Mouse (Mus musculus): ENCODE measurements at regions not wholly inside any gene's neighbourhood (a gene's known extent, or its start where the extent isn't known, plus 50 kb on each side); places are given as distances from the start of the nearest gene placed in this dataset.

DNA sequence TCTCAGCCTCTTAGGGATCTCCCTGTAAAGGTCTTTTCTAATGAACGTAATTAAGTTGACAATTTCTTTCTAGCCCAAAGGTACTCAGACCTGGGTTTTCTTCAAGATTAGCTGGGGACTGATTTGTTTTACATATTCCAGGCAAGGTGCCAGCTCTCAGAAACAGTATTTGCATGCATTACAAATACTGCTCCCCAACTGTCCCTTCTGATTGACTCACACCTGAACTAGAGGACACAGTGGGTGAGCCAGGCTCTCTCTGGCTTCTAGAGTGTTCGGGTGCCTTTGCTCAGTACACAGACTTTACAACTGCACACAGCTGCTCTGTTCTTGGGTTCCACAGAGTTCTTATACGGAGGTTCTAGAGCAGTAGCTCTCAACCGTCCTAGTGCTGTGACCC is 81.1 kb upstream of the Arl4c start:
- H3K27ac ChIP-seq (ENCODE audit: low read length) = no peak overlapping the region
- no peak overlapping the region for H3K4me2 ChIP-seq (ENCODE audit: low read depth, low read length)
- no peak for ATAC-seq
- 76% methylated on average over 4 of the region's 4 CpGs for whole genome bisulfite sequencing
- H3K9me3 ChIP-seq (ENCODE audit: control insufficient read depth, low read length) = no peaks in the 10 kb centered on the region
- H3K4me3 ChIP-seq (ENCODE audit: low read length) = no peak overlapping the region
- H3K4me1 ChIP-seq (ENCODE audit: control insufficient read depth, insufficient read depth, low read length) = 0 out of 2 replicates have a peak, but pooled peaks cover 4% of the 10 kb centered on the region
- no peaks in the 10 kb centered on the region for H3K36me3 ChIP-seq (ENCODE audit: control insufficient read depth, insufficient read depth, low read length)
- no peak overlapping the region for H3K9ac ChIP-seq (ENCODE audit: low read depth, low read length)
- no peaks in the 10 kb centered on the region for H3K27me3 ChIP-seq (replicated peaks; ENCODE audit: control insufficient read depth, insufficient read depth, low read length)

DNA sequence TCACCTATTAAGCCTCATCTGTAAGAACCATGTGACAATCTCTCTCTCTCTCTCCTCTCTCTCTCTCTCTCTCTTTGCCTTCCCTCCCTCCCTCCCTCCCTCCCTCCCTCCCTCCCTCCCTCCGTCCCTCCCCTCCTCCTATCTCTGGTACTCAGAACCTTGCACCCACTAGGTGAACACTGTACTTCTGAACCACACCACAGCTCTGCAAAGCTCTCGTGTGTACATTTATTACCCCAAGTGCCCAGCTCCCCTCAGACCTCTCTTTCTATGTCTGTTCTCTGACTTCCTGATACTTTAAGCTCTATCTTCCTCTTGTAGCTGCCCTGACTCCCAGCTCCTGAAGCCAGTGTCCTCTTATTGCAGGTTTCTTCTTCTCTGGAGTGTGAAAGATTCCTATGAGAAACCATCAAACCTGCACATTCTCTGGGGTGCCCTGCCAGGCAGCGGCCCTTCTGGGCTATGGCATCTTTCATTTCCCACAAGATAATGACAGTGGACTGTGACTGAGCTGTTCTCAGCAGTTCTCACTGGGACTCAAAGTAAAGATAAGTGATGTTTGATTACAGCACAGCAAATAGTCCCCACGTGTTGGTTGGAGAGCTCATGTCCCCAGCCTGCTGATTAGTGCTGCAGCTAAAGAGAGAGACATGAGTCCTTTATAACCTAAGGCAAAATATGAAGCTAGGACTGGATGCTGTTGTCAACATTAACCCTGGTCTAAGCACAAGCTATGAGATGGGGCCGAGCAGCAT is 83.0 kb upstream of the Arl4c start:
- H3K4me2 ChIP-seq (ENCODE audit: low read depth, low read length) = no peak overlapping the region
- no peak overlapping the region for H3K27ac ChIP-seq (ENCODE audit: low read length)
- 0 out of 2 replicates have a peak, but pooled peaks cover 4% of the 10 kb centered on the region for H3K4me1 ChIP-seq (ENCODE audit: control insufficient read depth, insufficient read depth, low read length)
- peak; percentile 74; the same call in 1 of the 2 replicates for ATAC-seq
- H3K4me3 ChIP-seq (ENCODE audit: low read length) = no peak overlapping the region
- 46% methylated on average over 5 of the region's 5 CpGs for WGBS
- H3K9ac ChIP-seq (ENCODE audit: low read depth, low read length) = no peak overlapping the region
- H3K27me3 ChIP-seq (replicated peaks; ENCODE audit: control insufficient read depth, insufficient read depth, low read length) = no peaks in the 10 kb centered on the region
- no peaks in the 10 kb centered on the region for H3K9me3 ChIP-seq (ENCODE audit: control insufficient read depth, low read length)
- H3K36me3 ChIP-seq (ENCODE audit: control insufficient read depth, insufficient read depth, low read length) = no peaks in the 10 kb centered on the region

DNA sequence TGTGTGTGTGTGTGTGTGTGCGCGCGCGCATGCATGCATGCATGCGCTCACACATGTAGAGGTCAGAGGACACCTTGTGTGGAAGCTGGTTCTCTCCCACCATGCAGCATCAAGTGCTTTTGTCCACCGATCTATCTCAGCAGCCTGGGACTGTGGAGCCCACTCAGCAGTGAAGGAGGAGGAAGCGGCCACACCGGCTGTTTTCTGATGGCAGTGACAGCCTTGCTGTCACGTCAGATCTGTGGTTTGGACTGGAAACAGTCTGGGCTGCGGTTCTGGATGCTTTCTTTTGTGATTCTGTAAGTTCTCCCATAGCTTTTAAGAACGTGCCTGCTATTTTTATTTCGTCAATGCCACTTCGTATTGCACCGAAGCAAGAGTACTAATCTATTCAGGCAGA is 84.0 kb upstream of the Arl4c start:
- H3K4me1 ChIP-seq (ENCODE audit: control insufficient read depth, insufficient read depth, low read length) = 0 out of 2 replicates have a peak, but pooled peaks cover 4% of the 10 kb centered on the region
- ATAC-seq = no peak
- no peaks in the 10 kb centered on the region for H3K36me3 ChIP-seq (ENCODE audit: control insufficient read depth, insufficient read depth, low read length)
- WGBS = 88% methylated on average over 14 of the region's 14 CpGs
- no peak overlapping the region for H3K27ac ChIP-seq (ENCODE audit: low read length)
- H3K4me2 ChIP-seq (ENCODE audit: low read depth, low read length) = no peak overlapping the region
- H3K27me3 ChIP-seq (replicated peaks; ENCODE audit: control insufficient read depth, insufficient read depth, low read length) = no peaks in the 10 kb centered on the region
- no peak overlapping the region for H3K4me3 ChIP-seq (ENCODE audit: low read length)
- H3K9me3 ChIP-seq (ENCODE audit: control insufficient read depth, low read length) = no peaks in the 10 kb centered on the region
- H3K9ac ChIP-seq (ENCODE audit: low read depth, low read length) = no peak overlapping the region

GRCm38 (mm10) chr1:88790674-88791073 is 88.7 kb upstream of the Arl4c start:
- Histone ChIP-seq H3K27me3 (replicated peaks; ENCODE audit: control insufficient read depth, insufficient read depth, low read length) (no peaks in the 10 kb centered on the region), H3K27ac (ENCODE audit: low read length) (no peak overlapping the region)
- WGBS = 65% methylated on average over 7 of the region's 7 CpGs

DNA sequence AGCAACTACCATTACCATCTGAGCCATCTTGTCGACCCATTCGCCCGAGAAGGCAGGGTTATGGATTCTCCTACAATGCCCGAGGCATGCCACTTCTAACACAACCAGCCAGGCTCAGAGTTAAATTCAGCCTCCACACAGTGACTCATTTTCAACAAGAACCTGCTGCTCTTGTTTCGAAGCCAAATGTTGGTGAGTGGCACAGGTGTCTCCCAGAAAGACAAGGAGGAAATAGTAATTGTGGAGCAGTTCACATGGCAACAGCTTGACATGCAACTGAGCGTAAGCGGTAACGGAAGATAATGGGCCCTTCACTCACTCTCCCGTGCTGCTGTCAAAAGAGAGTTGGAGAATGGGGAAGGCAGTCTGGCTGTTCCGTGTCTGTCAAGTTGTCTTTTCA is 92.9 kb upstream of the Arl4c start:
- H3K27ac ChIP-seq (ENCODE audit: low read length) = no peak overlapping the region
- WGBS = 90% methylated on average over 10 of the region's 10 CpGs
- no peak for ATAC-seq
- H3K4me2 ChIP-seq (ENCODE audit: low read depth, low read length) = no peak overlapping the region
- no peaks in the 10 kb centered on the region for H3K4me1 ChIP-seq (ENCODE audit: control insufficient read depth, insufficient read depth, low read length)
- no peaks in the 10 kb centered on the region for H3K27me3 ChIP-seq (replicated peaks; ENCODE audit: control insufficient read depth, insufficient read depth, low read length)
- no peak overlapping the region for H3K4me3 ChIP-seq (ENCODE audit: low read length)
- H3K9me3 ChIP-seq (ENCODE audit: control insufficient read depth, low read length) = no peaks in the 10 kb centered on the region
- no peaks in the 10 kb centered on the region for H3K36me3 ChIP-seq (ENCODE audit: control insufficient read depth, insufficient read depth, low read length)
- no peak overlapping the region for H3K9ac ChIP-seq (ENCODE audit: low read depth, low read length)

More at GRCm38 (mm10) chr1:88790674-88791073, 88.7 kb upstream of the Arl4c start:
- no peak overlapping the region for H3K4me2 ChIP-seq (ENCODE audit: low read depth, low read length)
- H3K4me3 ChIP-seq (ENCODE audit: low read length) = no peak overlapping the region
- H3K36me3 ChIP-seq (ENCODE audit: control insufficient read depth, insufficient read depth, low read length) = no peaks in the 10 kb centered on the region
- ATAC-seq = no peak
- H3K4me1 ChIP-seq (ENCODE audit: control insufficient read depth, insufficient read depth, low read length) = no peaks in the 10 kb centered on the region
- no peak overlapping the region for H3K9ac ChIP-seq (ENCODE audit: low read depth, low read length)
- H3K9me3 ChIP-seq (ENCODE audit: control insufficient read depth, low read length) = no peaks in the 10 kb centered on the region

GRCm38 (mm10) chr1:88798473-88798872 is 96.5 kb upstream of the Arl4c start:
- 71% methylated on average over 14 of the region's 14 CpGs for WGBS
- H3K4me2 ChIP-seq (ENCODE audit: low read depth, low read length) = no peak overlapping the region

DNA sequence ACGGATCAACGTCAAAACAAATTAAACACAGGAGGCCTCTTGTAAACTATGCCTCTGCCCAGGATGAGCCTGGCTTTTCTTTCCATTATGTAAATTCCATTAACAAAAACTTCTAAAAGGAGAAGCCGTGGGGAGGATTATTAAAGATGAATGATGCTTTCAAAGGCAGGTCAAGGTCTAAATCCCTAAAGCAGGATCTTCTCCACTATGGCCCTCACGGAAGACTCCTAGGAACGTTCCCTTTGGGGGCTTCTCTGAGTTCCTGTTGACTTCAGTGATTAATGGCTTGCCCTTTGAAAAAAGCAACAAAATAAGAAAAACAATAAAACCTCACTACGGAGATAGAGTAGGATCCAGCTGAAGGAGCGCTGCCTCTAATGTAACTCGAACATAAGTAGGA is 96.9 kb upstream of the Arl4c start:
- WGBS = 39% methylated on average over 8 of the region's 8 CpGs
- no peak overlapping the region for H3K27ac ChIP-seq (ENCODE audit: low read length)

More at GRCm38 (mm10) chr1:88798473-88798872, 96.5 kb upstream of the Arl4c start:
- H3K27me3 ChIP-seq (replicated peaks; ENCODE audit: control insufficient read depth, insufficient read depth, low read length) = no peaks in the 10 kb centered on the region
- no peak overlapping the region for H3K4me3 ChIP-seq (ENCODE audit: low read length)
- no peak overlapping the region for H3K9ac ChIP-seq (ENCODE audit: low read depth, low read length)
- ATAC-seq = no peak
- H3K36me3 ChIP-seq (ENCODE audit: control insufficient read depth, insufficient read depth, low read length) = no peaks in the 10 kb centered on the region
- peaks cover 7% of the 10 kb centered on the region; the same call in 1 of the 2 replicates for H3K4me1 ChIP-seq (ENCODE audit: control insufficient read depth, insufficient read depth, low read length)
- no peaks in the 10 kb centered on the region for H3K9me3 ChIP-seq (ENCODE audit: control insufficient read depth, low read length)
- no peak overlapping the region for H3K27ac ChIP-seq (ENCODE audit: low read length)

GRCm38 (mm10) chr1:88799343-88799742 is 97.3 kb upstream of the Arl4c start:
- Histone ChIP-seq H3K9me3 (ENCODE audit: control insufficient read depth, low read length) (no peaks in the 10 kb centered on the region), H3K36me3 (ENCODE audit: control insufficient read depth, insufficient read depth, low read length) (no peaks in the 10 kb centered on the region), H3K4me1 (ENCODE audit: control insufficient read depth, insufficient read depth, low read length) (peaks cover 7% of the 10 kb centered on the region; the same call in 1 of the 2 replicates), H3K27ac (ENCODE audit: low read length) (no peak overlapping the region), H3K9ac (ENCODE audit: low read depth, low read length) (no peak overlapping the region), H3K27me3 (replicated peaks; ENCODE audit: control insufficient read depth, insufficient read depth, low read length) (no peaks in the 10 kb centered on the region), H3K4me2 (ENCODE audit: low read depth, low read length) (no peak overlapping the region), H3K4me3 (ENCODE audit: low read length) (no peak overlapping the region)
- ATAC-seq = no peak
- WGBS = 51% methylated on average over 7 of the region's 7 CpGs

More for the DNA sequence above, 96.9 kb upstream of the Arl4c start:
- Histone ChIP-seq H3K4me2 (ENCODE audit: low read depth, low read length) (no peak overlapping the region), H3K4me1 (ENCODE audit: control insufficient read depth, insufficient read depth, low read length) (peaks cover 7% of the 10 kb centered on the region; the same call in 1 of the 2 replicates), H3K9ac (ENCODE audit: low read depth, low read length) (no peak overlapping the region), H3K9me3 (ENCODE audit: control insufficient read depth, low read length) (no peaks in the 10 kb centered on the region), H3K4me3 (ENCODE audit: low read length) (no peak overlapping the region), H3K36me3 (ENCODE audit: control insufficient read depth, insufficient read depth, low read length) (no peaks in the 10 kb centered on the region), H3K27me3 (replicated peaks; ENCODE audit: control insufficient read depth, insufficient read depth, low read length) (no peaks in the 10 kb centered on the region)
- ATAC-seq = no peak

GRCm38 (mm10) chr1:88799789-88800188 is 97.8 kb upstream of the Arl4c start:
- 61% methylated on average over 8 of the region's 8 CpGs for WGBS
- Histone ChIP-seq H3K9me3 (ENCODE audit: control insufficient read depth, low read length) (no peaks in the 10 kb centered on the region), H3K36me3 (ENCODE audit: control insufficient read depth, insufficient read depth, low read length) (no peaks in the 10 kb centered on the region), H3K9ac (ENCODE audit: low read depth, low read length) (no peak overlapping the region), H3K27me3 (replicated peaks; ENCODE audit: control insufficient read depth, insufficient read depth, low read length) (no peaks in the 10 kb centered on the region), H3K4me2 (ENCODE audit: low read depth, low read length) (no peak overlapping the region), H3K4me1 (ENCODE audit: control insufficient read depth, insufficient read depth, low read length) (peaks cover 7% of the 10 kb centered on the region; the same call in 1 of the 2 replicates), H3K27ac (ENCODE audit: low read length) (no peak overlapping the region), H3K4me3 (ENCODE audit: low read length) (no peak overlapping the region)
- ATAC-seq = no peak

Measured in intestine, embryonic 16.5 days (tissue).